In the genomic region with DNA sequence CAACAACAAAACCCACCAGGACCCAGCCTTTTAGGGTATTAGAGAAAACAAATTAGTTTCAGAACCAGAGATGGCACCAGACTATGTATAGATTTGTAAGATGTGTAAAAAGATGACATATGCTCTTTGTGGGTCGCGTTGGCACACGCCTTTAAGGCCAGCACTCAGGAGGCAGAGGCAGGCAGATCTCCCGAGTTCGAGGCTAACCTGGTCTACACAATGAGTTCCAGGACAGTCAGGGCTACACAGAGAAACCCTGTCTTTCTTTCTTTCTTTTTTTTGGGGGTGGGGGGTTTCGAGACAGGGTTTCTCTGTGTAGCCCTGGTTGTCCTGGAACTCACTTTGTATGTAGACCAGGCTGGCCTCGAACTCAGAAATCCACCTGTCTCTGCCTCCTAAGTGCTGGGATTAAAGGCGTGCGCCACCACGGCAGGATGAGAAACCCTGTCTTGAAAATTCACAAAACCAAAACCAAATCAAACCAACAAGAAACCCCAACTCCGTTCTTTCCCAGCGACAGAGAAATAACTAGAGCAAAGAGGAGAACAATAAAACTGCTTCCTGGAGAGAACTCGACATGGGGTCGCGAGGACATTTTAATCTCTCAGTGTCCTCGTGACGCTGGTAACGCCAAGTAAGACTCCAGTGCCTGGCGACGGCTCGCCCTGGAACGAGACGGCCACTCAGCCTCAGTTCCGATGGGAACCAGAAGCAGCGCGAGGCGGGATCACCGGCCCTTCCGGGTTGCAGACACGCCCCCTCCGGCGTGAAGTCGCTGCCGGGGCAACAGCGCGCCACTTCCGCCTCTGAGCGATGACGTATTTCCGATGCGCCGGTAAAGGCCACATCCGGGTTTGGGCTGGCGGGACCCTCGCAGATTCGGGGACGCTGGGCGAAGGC, we compare ENCODE assay signal across 7 mouse cellular contexts. TPM values are rescaled to one million over a fixed set of nuclear protein-coding genes. Genes with fewer than 3 reads are reported as not detected.
DNase-seq lines count a peak whose midpoint lies in the region; ATAC-seq lines count a peak whose summit lies in the region.

A gene (plus strand): TSS at position 813 of the 900 bp plus-strand sequence.

- H3K27me3 ChIP-seq in embryonic facial prominence, embryonic 11.5 days (ENCODE audit: control insufficient read depth, insufficient read depth, low read length), result no peaks in the 10 kb centered on the region
- no peaks in the 10 kb centered on the region for H3K27me3 ChIP-seq in limb, embryonic 10.5 days (ENCODE audit: low read depth, poor library complexity, severe bottlenecking)
- H3K27me3 ChIP-seq in midbrain, embryonic 13.5 days, result peaks cover 4% of the 10 kb centered on the region; the same call in 1 of the 2 replicates

- no peaks in the 10 kb centered on the region for H3K9me3 ChIP-seq in embryonic facial prominence, embryonic 11.5 days (replicated peaks; ENCODE audit: control insufficient read depth, low read length)
- no peaks in the 10 kb centered on the region for H3K9me3 ChIP-seq in limb, embryonic 10.5 days (replicated peaks)
- H3K9me3 ChIP-seq in midbrain, embryonic 13.5 days, result no peaks in the 10 kb centered on the region

- no peak within 1 kb of the TSS for H3K27ac ChIP-seq in embryonic facial prominence, embryonic 11.5 days (replicated peaks; ENCODE audit: low read depth, low read length)
- peak within 1 kb of the TSS; percentile 81 for H3K27ac ChIP-seq in limb, embryonic 10.5 days
- H3K27ac ChIP-seq in midbrain, embryonic 13.5 days, result peak within 1 kb of the TSS; percentile 88

- H3K9ac ChIP-seq in embryonic facial prominence, embryonic 11.5 days (replicated peaks; ENCODE audit: low read length), result peak within 1 kb of the TSS; percentile 76
- peak within 1 kb of the TSS; percentile 85 for H3K9ac ChIP-seq in midbrain, embryonic 13.5 days (replicated peaks)

- peak; percentile 98 for DNase-seq in adrenal gland, postnatal 14 days
- peak; percentile 97 for DNase-seq in embryonic facial prominence, embryonic 11.5 days (ENCODE audit: low spot score)
- peak; percentile 93 for DNase-seq in kidney, adult 11 months
- DNase-seq in limb, embryonic 10.5 days (ENCODE audit: low spot score), result peak; percentile 98
- DNase-seq in spleen, adult 12 weeks (ENCODE audit: low spot score), result peak; percentile 88

- peak; percentile 74 for ATAC-seq in embryonic facial prominence, embryonic 11.5 days (replicated peaks; ENCODE audit: insufficient number of reproducible peaks, low FRiP score, low TSS enrichment, low read depth)
- ATAC-seq in granulocyte monocyte progenitor cell, adult 5-6 weeks (replicated peaks; ENCODE audit: poor library complexity, severe bottlenecking), result peak; percentile 75
- peak; percentile 94 for ATAC-seq in midbrain, embryonic 13.5 days

- H3K4me3 ChIP-seq in embryonic facial prominence, embryonic 11.5 days (ENCODE audit: low read depth, low read length), result peak within 1 kb of the TSS; percentile 96
- H3K4me3 ChIP-seq in limb, embryonic 10.5 days, result peak within 1 kb of the TSS; percentile 95
- peak within 1 kb of the TSS; percentile 97 for H3K4me3 ChIP-seq in midbrain, embryonic 13.5 days (replicated peaks)

- peaks cover 6% of the 10 kb centered on the region; the same call in 1 of the 2 replicates for H3K36me3 ChIP-seq in embryonic facial prominence, embryonic 11.5 days (replicated peaks; ENCODE audit: control insufficient read depth, insufficient read depth, low read depth, low read length)
- peaks cover 33% of the 10 kb centered on the region for H3K36me3 ChIP-seq in limb, embryonic 10.5 days
- H3K36me3 ChIP-seq in midbrain, embryonic 13.5 days, result peaks cover 33% of the 10 kb centered on the region

- H3K4me2 ChIP-seq in embryonic facial prominence, embryonic 11.5 days (ENCODE audit: low read depth, low read length), result peak within 1 kb of the TSS; percentile 57
- H3K4me2 ChIP-seq in midbrain, embryonic 13.5 days (replicated peaks), result peak within 1 kb of the TSS; percentile 89

- 9% methylated on average over 48 of the region's 48 CpGs for WGBS in embryonic facial prominence, embryonic 11.5 days
- WGBS in limb, embryonic 10.5 days, result 9% methylated on average over 48 of the region's 48 CpGs
- WGBS in midbrain, embryonic 13.5 days, result 10% methylated on average over 48 of the region's 48 CpGs

- no peaks in the 10 kb centered on the region for H3K4me1 ChIP-seq in embryonic facial prominence, embryonic 11.5 days (ENCODE audit: control insufficient read depth, insufficient read depth, low read length)
- peaks cover 22% of the 10 kb centered on the region for H3K4me1 ChIP-seq in limb, embryonic 10.5 days
- H3K4me1 ChIP-seq in midbrain, embryonic 13.5 days (replicated peaks), result peaks cover 26% of the 10 kb centered on the region

RNA-seq across cellular contexts. Expression of the gene that starts here (rescaled TPM):
- 33.0 and 35.2 TPM in 2 replicates for total RNA-seq in adrenal gland, postnatal 14 days (2021)
- polyA plus RNA-seq in embryonic facial prominence, embryonic 11.5 days (2014; fragmentation: Nextera tagmentation; extraction: Ambion mirVana), result 19.3 and 23.0 TPM in 2 replicates
- 20.1 and 32.4 TPM in 2 replicates for total RNA-seq in granulocyte monocyte progenitor cell, adult 5-6 weeks (2014; fragmentation: Nextera tagmentation)
- 13.6 and 16.6 TPM in 2 replicates for total RNA-seq in granulocyte monocyte progenitor cell, adult 5-6 weeks (2017)
- polyA plus RNA-seq in limb, embryonic 10.5 days (2016; fragmentation: Nextera tagmentation; extraction: Ambion mirVana), result 43.5 and 44.4 TPM in 2 replicates
- polyA plus RNA-seq in midbrain, embryonic 13.5 days (2015; fragmentation: Nextera tagmentation; extraction: Ambion mirVana), result 35.9 and 36.3 TPM in 2 replicates
